ENCODE assay signal across 28 mouse cellular contexts in the genomic region with DNA sequence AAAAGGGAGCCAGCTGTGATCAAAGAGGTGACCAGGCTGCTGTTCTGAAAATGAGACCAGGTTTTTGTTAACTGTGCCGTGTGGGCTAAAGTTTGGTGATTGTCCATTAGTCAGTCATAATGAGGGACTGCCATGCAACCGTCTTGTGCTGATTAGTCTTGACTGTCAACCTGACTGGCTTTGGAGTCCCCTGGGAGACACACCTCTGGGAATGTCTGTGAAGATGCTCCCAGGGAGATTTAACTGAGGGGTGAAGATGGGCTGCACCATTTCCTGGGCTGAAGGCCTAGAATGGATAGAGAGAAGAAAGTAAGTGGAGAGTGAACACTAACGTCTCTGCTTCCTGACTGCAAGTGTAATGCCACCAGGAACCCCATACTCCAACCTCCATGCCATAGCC.
"Had no signal": no experiment of that assay in that cellular context is flagged by ENCODE, and none has a peak within 500 bp of the region (broad histone marks: within the 10 kb centered on the region; RNA-seq: fewer than 3 reads in every experiment).

No protein-coding gene starts in this region.

- ATAC-seq: forebrain, embryonic 13.5 days; forebrain, embryonic 14.5 days; forebrain, embryonic 15.5 days; forebrain, embryonic 16.5 days; forebrain, postnatal 0 days had no signal

- H3K4me2 ChIP-seq: embryonic facial prominence, embryonic 12.5 days; embryonic facial prominence, embryonic 13.5 days; embryonic facial prominence, embryonic 15.5 days; forebrain, embryonic 12.5 days; forebrain, embryonic 13.5 days; forebrain, embryonic 15.5 days had no signal

- DNase-seq: cerebellum, adult 2 months; cerebellum, adult 8-10 months; cerebellum, adult 9-10 months; cerebellum, adult 9-11 months; cerebellum, postnatal 10 days; cerebellum, postnatal 14 days; cerebellum, postnatal 25 days; cerebellum, postnatal 36 days; embryo, embryonic 11 days; forebrain, postnatal 0 days; gastrocnemius, adult 2 months; gastrocnemius, postnatal 10 days; gastrocnemius, postnatal 14 days; gastrocnemius, postnatal 25 days; gastrocnemius, postnatal 36 days; heart, adult 18-20 months; heart, adult 2 months had no signal

- H3K27ac ChIP-seq: embryonic facial prominence, embryonic 10.5 days; embryonic facial prominence, embryonic 12.5 days; embryonic facial prominence, embryonic 13.5 days; embryonic facial prominence, embryonic 15.5 days; forebrain, embryonic 10.5 days; forebrain, embryonic 12.5 days; forebrain, embryonic 13.5 days; forebrain, embryonic 15.5 days; gastrocnemius, adult 2 months; heart, adult 2 months had no signal

- H3K36me3 ChIP-seq: embryonic facial prominence, embryonic 10.5 days; embryonic facial prominence, embryonic 12.5 days; embryonic facial prominence, embryonic 13.5 days; embryonic facial prominence, embryonic 15.5 days; forebrain, embryonic 10.5 days; forebrain, embryonic 12.5 days; forebrain, embryonic 15.5 days had no signal

- H3K4me1 ChIP-seq: embryonic facial prominence, embryonic 10.5 days; embryonic facial prominence, embryonic 12.5 days; embryonic facial prominence, embryonic 13.5 days; embryonic facial prominence, embryonic 15.5 days; forebrain, embryonic 10.5 days; forebrain, embryonic 12.5 days; forebrain, embryonic 13.5 days; forebrain, embryonic 15.5 days had no signal

- H3K4me3 ChIP-seq: embryonic facial prominence, embryonic 10.5 days; embryonic facial prominence, embryonic 12.5 days; embryonic facial prominence, embryonic 13.5 days; embryonic facial prominence, embryonic 15.5 days; erythroblast, embryonic 14.5 days; forebrain, embryonic 10.5 days; forebrain, embryonic 12.5 days; forebrain, embryonic 13.5 days; forebrain, embryonic 15.5 days; gastrocnemius, adult 2 months; heart, adult 2 months had no signal

- H3K27me3 ChIP-seq: embryonic facial prominence, embryonic 12.5 days; embryonic facial prominence, embryonic 13.5 days; embryonic facial prominence, embryonic 15.5 days; forebrain, embryonic 12.5 days; forebrain, embryonic 13.5 days; forebrain, embryonic 15.5 days had no signal

- H3K9me3 ChIP-seq: embryonic facial prominence, embryonic 10.5 days; embryonic facial prominence, embryonic 12.5 days; embryonic facial prominence, embryonic 13.5 days; embryonic facial prominence, embryonic 15.5 days; forebrain, embryonic 10.5 days; forebrain, embryonic 12.5 days; forebrain, embryonic 13.5 days; forebrain, embryonic 15.5 days had no signal

- H3K9ac ChIP-seq: embryonic facial prominence, embryonic 12.5 days; embryonic facial prominence, embryonic 13.5 days; embryonic facial prominence, embryonic 15.5 days; forebrain, embryonic 12.5 days; forebrain, embryonic 13.5 days; forebrain, embryonic 15.5 days; forebrain, postnatal 0 days had no signal
